Mouse (Mus musculus): ENCODE data around the gene Cd46. TPM values are rescaled to one million over a fixed set of nuclear protein-coding genes. Genes with fewer than 3 reads are reported as not detected.

Cd46 gene
- polyA plus RNA-seq, 1 experiment from 2014 or later, result 1.4 TPM

- no peak for ATAC-seq (ENCODE audit: low FRiP score, low read depth)
- Histone ChIP-seq H3K27me3 (no peaks in the 10 kb centered on the region), H3K27ac (replicated peaks) (no peak overlapping the region), H3K4me2 (replicated peaks) (no peak overlapping the region), H3K4me1 (no peaks in the 10 kb centered on the region), H3K9ac (replicated peaks) (no peak overlapping the region), H3K4me3 (no peak overlapping the region), H3K36me3 (no peaks in the 10 kb centered on the region), H3K9me3 (no peaks in the 10 kb centered on the region)
- WGBS, result 88% methylated on average over 5 of the region's 5 CpGs
Observed at GRCm38 (mm10) chr1:194992589-194993317, 99.3 kb downstream of the Cd46 start.

- Histone ChIP-seq H3K4me3 (no peak overlapping the region), H3K4me2 (replicated peaks) (no peak overlapping the region), H3K4me1 (no peaks in the 10 kb centered on the region), H3K36me3 (no peaks in the 10 kb centered on the region), H3K9me3 (no peaks in the 10 kb centered on the region), H3K27me3 (no peaks in the 10 kb centered on the region), H3K27ac (replicated peaks) (no peak overlapping the region), H3K9ac (replicated peaks) (no peak overlapping the region)
- no peak for ATAC-seq (ENCODE audit: low FRiP score, low read depth)
- 91% methylated on average over 2 of the region's 2 CpGs for WGBS
Observed at GRCm38 (mm10) chr1:194991654-194992053, 100.4 kb downstream of the Cd46 start.

GRCm38 (mm10) chr1:194990976-194991375 is 101.1 kb downstream of the Cd46 start:
- no peak overlapping the region for H3K27ac ChIP-seq (replicated peaks)
- H3K4me2 ChIP-seq (replicated peaks), result no peak overlapping the region
- WGBS, result 94% methylated on average over 2 of the region's 2 CpGs
- H3K4me3 ChIP-seq, result no peak overlapping the region
- H3K27me3 ChIP-seq, result no peaks in the 10 kb centered on the region
- H3K9ac ChIP-seq (replicated peaks), result no peak overlapping the region
- H3K9me3 ChIP-seq, result no peaks in the 10 kb centered on the region
- no peak for ATAC-seq (ENCODE audit: low FRiP score, low read depth)
- no peaks in the 10 kb centered on the region for H3K36me3 ChIP-seq
- H3K4me1 ChIP-seq, result no peaks in the 10 kb centered on the region

GRCm38 (mm10) chr1:194989024-194989423 is 103.0 kb downstream of the Cd46 start:
- H3K4me1 ChIP-seq, result no peaks in the 10 kb centered on the region
- no peaks in the 10 kb centered on the region for H3K36me3 ChIP-seq
- H3K9me3 ChIP-seq, result no peaks in the 10 kb centered on the region
- ATAC-seq (ENCODE audit: low FRiP score, low read depth), result no peak
- 89% methylated on average over 1 of the region's 1 CpGs for WGBS
- no peak overlapping the region for H3K9ac ChIP-seq (replicated peaks)
- no peak overlapping the region for H3K4me3 ChIP-seq
- H3K4me2 ChIP-seq (replicated peaks), result no peak overlapping the region
- no peaks in the 10 kb centered on the region for H3K27me3 ChIP-seq
- H3K27ac ChIP-seq (replicated peaks), result no peak overlapping the region

MicroRNAs within 50 kb of the gene (microRNA counts, 519-probe panel; counts per million panel counts)
- microRNA mmu-miR-29b, result 960 counts per million, percentile 1 among the panel's probes with 10 or more counts
- 5,732 counts per million, percentile 56 among the panel's probes with 10 or more counts for microRNA mmu-miR-29c

Small RNAs within 50 kb of the gene (microRNA-seq; reads per million reads assigned to microRNA genes)
- 3.5 reads per million, percentile 12 among the genes with 10 or more reads in this experiment for gene Mir29b-2
- gene Mir29c, result 139 reads per million, percentile 56 among the genes with 10 or more reads in this experiment

Other genes starting within 250 kb of the Cd46 start
- 36.7 and 40.4 TPM in 2 replicates for gene Cd34, start 153.4 kb downstream of the Cd46 start, polyA plus RNA-seq (2016; fragmentation: Nextera tagmentation; extraction: Ambion mirVana)
- gene Cr1l, start 39.3 kb upstream of the Cd46 start, polyA plus RNA-seq (2016; fragmentation: Nextera tagmentation; extraction: Ambion mirVana), result 36.1 and 39.8 TPM in 2 replicates
- gene Cr2, start 84.5 kb upstream of the Cd46 start, polyA plus RNA-seq (2016; fragmentation: Nextera tagmentation; extraction: Ambion mirVana), result 0.31 and 0.38 TPM in 2 replicates

Data from midbrain, embryonic 12.5 days (tissue).